Mouse (Mus musculus) hindlimb bud, embryonic 11.5 days (tissue): ENCODE results near the gene Ggt6.
A peak's percentile ranks its signal among the peaks of the same experiment; 100 is the strongest.
"Not testable (repeated sequence)": the region's sequence is repeated elsewhere in the genome, so short reads cannot be mapped to it uniquely, and the experiment has no call there.

Experiments used
- DNase-seq: peaks from one replicate; pipeline ENCODE4 v3.0.0-alpha.2; 2012; ENCODE audit warnings: low read depth, low spot score; ENCODE audit errors: extremely low spot score

Gene Ggt6

GRCm38 (mm10) chr11:72410521-72411092 lies 24.7 kb upstream of the Ggt6 start:
- no peak for DNase-seq

DNA sequence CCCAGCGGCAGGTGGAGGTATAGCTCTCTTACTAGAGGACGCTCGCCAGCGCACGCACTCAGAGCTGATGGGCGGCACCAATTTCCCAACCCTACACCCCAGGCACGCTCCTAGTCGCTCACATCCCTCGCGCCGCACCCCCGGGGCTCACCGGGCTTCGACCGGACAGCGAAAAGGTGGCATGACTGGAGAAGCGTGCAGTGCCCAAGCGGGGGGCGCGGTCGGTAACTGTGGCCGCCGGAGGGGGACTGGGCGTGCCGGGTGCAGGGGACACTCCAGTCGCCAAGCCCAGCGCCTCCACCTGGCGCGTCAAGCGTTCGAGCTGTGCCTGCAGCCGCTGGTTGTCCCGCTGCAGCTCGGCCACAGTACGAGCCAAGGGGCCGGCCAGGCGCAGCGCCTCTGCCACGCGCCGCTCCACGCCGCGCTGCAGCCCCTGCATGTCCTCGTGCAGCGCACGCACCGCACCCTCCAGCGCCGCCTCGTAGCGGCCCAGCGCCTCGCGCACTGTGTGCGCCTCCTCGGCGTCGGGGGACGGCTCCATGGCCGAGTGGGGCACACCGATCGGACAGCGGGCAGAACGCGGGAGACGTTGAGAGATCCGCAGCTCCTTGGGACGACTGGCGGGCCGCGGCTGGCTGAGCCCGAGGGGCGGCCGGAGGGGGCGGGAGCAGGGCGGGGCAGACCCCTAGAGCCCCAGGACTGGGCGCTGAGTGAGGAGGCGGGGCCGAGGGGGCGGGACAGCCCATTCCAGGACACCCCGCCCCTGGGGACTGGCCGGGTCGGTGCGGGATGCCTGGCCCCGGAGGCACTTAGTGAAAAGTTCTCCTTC lies 24.0 kb upstream of the Ggt6 start, which contains the start of gene Smtnl2:
Smtnl2 (minus strand) TSS at position 621 of the 829 bp plus-strand sequence.
- no peak for DNase-seq

DNA sequence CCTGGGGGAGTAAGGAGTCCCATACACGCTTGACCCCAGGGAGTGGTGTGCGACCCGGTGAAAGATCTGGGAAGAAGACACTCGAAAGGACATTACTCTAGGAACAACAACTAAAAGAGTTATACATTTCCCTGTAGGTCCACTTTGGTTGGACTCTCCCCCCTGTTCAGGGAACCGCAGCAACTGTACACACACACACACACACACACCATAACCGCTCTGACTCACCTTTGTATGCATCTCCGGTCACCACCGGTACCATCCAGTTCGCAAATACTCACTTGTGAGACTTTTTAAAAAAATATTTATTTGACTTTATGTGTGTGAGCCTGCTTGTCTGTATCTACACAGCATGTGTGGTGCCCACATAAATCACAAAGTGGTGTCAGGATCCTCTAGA lies 23.4 kb upstream of the Ggt6 start:
- DNase-seq, result no peak

GRCm38 (mm10) chr11:72413016-72413415 lies 22.3 kb upstream of the Ggt6 start:
- no peak for DNase-seq

DNA sequence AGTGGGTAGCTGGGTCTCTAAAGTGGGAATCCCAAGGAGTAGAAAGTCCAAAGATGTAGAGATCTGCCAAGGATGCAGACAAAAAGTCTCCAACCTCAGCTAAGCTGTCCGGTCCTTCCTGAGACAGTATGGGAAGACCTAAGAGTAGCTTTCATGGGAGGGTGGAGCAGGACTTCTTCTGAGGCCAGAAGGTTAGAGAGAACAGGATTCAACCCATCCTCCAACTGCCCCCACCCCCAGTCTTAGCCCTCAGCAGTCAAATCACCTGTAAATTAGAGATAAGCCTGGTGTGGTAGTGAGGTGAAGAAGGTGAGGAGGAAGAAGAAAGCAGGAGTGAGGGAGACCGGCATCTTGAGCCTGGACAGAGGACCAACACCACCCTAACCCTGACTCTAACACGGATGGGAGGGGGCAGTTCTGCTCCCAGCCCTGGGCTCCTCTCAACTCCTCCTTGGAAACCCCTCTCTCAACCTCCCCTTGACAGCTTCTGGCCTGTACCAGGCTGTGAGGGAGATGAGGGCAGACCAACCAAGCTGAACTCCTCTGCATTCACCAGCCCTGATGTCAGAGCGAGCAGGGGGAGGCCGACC lies 21.6 kb upstream of the Ggt6 start:
- no peak for DNase-seq

- DNase-seq, result no peak
Observed at GRCm38 (mm10) chr11:72415155-72415554, 20.2 kb upstream of the Ggt6 start.

GRCm38 (mm10) chr11:72416666-72417065 lies 18.7 kb upstream of the Ggt6 start:
- DNase-seq, result no peak

DNA sequence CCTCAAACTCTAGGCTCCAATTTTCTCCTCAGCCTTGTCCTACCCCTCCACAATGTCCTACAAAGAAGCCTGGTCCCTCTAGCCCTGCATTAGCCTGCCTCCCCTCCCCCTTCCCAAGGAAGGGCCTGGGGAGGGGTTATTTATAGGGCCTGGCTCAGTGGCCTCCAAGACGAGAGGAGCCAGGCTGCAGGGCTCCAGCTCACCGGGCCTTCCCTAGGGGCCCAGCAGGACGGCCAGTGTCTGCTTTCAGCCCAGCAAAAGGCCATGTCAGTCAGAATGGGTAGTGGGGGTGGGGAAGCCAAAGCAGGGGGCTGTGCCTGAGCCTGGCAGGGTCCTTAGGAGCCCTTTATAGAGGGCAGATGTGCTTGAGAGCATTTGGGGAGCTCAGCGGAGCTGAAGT lies 17.9 kb upstream of the Ggt6 start:
- DNase-seq, result no peak

- no peak for DNase-seq
Observed at GRCm38 (mm10) chr11:72418227-72418626, 17.1 kb upstream of the Ggt6 start.

DNA sequence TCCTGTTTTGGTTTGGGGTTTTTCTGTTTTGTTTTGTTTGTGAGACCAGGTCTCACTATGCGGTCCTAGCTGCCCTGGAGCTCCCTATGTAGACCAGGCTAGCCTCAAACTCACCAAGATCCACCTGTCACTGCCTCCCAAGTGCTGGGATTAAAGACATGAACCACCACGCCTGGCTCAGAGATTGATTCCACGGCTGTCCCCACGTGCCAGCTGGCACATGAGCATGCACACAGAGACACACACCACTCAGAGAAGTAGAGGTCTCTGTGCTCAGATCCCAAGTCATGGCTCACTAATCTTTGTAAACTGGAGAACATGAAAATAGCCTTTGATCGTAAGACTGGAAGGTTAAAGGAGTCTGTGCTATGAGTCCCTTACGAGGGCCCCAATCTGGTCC lies 16.3 kb upstream of the Ggt6 start:
- no peak for DNase-seq

DNA sequence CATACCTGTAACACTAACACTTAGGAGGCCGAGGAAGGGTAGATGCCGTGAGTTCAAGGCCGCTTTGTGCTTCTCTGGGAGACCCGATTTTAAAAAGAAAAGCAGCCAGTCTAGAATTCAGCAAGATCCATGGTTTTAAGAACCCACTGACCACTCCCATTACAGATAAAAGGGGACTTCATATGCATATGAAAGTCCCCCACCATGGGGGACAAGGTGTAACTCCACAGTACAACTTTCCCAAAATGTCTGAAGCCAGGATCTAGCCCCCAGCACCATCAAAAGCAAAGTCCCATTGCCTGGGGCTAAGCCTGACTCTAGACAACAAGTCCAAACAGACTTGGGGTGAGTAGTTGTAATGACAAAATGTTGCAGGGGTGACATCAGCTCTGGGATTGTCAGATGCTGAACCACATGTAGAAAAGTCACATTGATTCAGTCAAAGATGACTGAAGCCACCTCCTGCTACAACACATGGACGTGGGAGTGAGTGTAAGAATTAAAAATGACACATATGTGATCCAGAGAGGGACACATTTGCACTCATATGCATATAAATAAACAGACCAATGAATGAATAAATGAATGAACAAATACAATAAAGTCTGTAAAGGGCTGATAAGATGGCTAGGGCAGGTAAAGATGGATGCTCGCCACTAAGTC lies 14.7 kb upstream of the Ggt6 start:
- DNase-seq, result no peak

- no peak for DNase-seq
Observed at GRCm38 (mm10) chr11:72421518-72422278, 13.6 kb upstream of the Ggt6 start.

DNA sequence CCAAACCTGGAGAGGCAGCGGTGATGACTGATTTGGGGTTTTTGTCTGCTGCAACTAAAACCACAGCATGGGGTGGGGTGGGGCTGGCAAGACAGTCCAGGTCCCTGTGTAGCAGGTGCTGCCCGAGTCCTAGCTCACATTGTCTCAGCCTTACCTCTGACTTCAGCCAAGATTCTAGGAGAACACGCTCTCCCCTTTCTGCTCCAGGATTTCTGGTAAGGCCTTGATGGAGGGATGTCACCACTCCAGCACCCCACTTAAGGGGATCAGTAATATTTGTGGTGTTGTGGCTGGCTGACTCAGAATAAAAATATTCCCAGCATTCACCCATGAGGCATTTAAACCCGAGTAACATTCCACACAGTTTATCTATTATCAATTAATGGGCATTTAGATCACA lies 11.6 kb upstream of the Ggt6 start:
- no peak for DNase-seq

GRCm38 (mm10) chr11:72425201-72425600 lies 10.1 kb upstream of the Ggt6 start:
- no peak for DNase-seq

DNA sequence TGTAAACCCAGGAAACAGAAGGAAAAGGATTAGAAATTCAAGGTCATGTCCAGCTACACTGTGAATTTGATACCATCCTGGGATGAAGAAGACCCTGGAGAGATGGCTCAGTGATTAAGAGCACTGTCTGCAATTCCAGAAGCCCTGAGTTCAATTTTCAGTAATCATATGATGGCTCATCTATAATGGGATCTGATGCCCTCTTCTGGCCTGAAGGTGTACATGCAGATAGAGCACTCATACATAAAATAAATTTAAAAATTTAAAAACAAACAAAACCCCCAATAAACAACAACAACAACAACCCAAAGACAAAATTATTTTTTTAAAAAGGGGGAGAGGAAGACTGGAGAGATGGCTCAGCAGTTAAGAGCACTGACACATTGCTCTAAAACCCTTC lies 8.4 kb upstream of the Ggt6 start:
- DNase-seq, result no peak

DNA sequence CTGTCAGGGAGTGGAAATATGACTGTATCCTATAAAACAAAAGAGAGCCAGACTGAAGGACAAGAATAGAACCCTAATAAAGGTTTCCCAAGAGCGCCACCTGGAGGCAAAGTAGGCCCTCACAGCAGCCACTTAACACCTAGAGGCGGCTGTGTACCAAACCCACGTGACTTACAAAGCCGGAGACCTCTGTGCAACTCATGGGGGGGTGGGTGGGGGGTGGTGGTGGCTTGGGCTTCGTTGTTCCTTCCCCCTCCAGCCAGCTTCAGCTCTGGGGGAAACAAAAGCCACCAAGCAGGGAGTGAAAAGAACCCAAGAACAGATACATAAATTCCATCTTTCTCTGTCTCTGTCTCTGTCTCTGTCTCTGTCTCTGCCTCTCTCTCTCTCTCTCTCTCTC lies 6.6 kb upstream of the Ggt6 start:
- no peak for DNase-seq

GRCm38 (mm10) chr11:72429288-72429690 lies 6.0 kb upstream of the Ggt6 start:
- DNase-seq, result peak; percentile 69

GRCm38 (mm10) chr11:72430311-72431068 lies 4.8 kb upstream of the Ggt6 start:
- not testable (repeated sequence) for DNase-seq

GRCm38 (mm10) chr11:72435694-72436045 lies 344 bp downstream of the Ggt6 start:
- DNase-seq, result no peak

DNA sequence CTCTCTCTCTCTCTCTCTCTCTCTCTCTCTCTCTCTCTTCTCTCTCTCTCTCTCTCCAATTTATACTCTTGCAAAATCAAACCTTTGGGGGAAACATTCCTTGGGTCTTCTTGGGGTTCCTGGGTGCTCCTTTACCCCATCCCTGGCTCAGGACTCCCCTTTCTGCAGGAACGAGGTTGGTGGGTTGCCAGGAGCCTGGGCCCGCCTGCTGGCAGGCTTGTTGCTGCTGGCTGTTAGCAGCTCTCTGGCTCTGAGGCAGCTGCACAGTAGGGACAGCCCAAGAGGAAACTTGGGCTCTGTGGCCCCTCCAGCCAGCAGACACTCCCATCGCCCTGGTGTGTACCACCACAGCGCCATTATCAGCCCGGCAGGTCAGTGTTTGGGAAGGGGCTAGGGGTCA lies 945 bp downstream of the Ggt6 start:
- DNase-seq, result no peak
